Mouse (Mus musculus) erythroblast, embryonic 14.5 days (primary cell): Measurements from ENCODE around the gene Ttc30a1.

Experiments
- GATA1 ChIP-seq: IDR thresholded peaks from 2 replicates; pipeline ENCODE4 v1.6.1; 2012; ENCODE audit warnings: low read length, inconsistent platforms, mixed read lengths
- TAL1 ChIP-seq: IDR thresholded peaks from 3 replicates; pipeline ENCODE4 v1.6.1; 2012; ENCODE audit warnings: low read length, inconsistent platforms, mixed read lengths

- TF ChIP-seq TAL1 (no peak), GATA1 (no peak)
Measured at GRCm38 (mm10) chr2:76029081-76029901, 47.5 kb upstream of the Ttc30a1 start.
